Mouse (Mus musculus) skeletal muscle tissue, postnatal 0 days (tissue): ENCODE data around the gene 6430571L13Rik. TPM values are rescaled to one million over a fixed set of nuclear protein-coding genes. Genes with fewer than 3 reads are reported as not detected.

ENCODE experiments used
- polyA plus RNA-seq: library from polyadenylated mRNA; unstranded; fragments of >200 nt; fragmentation: Nextera tagmentation; extraction: Ambion mirVana; gene quantifications from 2 replicates; pipeline ENCODE4 v1.2.1, GENCODE M21; 2015

Gene 6430571L13Rik
- 12.1 and 13.0 TPM in 2 replicates for polyA plus RNA-seq

GRCm38 (mm10) chr9:107340267-107340859 lies at the start of gene 6430571L13Rik:
TSS of gene 6430571L13Rik (plus strand) at chr9:107340602.

GRCm38 (mm10) chr9:107296016-107296040 lies 44.6 kb upstream of the 6430571L13Rik start, which contains the start of gene Cish:
TSS of gene Cish (plus strand) at chr9:107296026.

GRCm38 (mm10) chr9:107338172-107338883 lies 2.1 kb upstream of the 6430571L13Rik start, which contains the start of gene Hemk1:
TSS of gene Hemk1 (minus strand) at chr9:107338350.

GRCm38 (mm10) chr9:107399491-107399971 lies 59.1 kb downstream of the 6430571L13Rik start, which contains the start of gene Cacna2d2:
TSS of gene Cacna2d2 (plus strand) at chr9:107399612.

Other genes with a start within 250 kb of the 6430571L13Rik start
- gene Dock3, start 108.7 kb upstream of the 6430571L13Rik start, polyA plus RNA-seq: 0.12 and 1.2 TPM in 2 replicates
- gene Mapkapk3, start 50.7 kb upstream of the 6430571L13Rik start, polyA plus RNA-seq: 20.2 and 21.4 TPM in 2 replicates
- 29.9 and 30.3 TPM in 2 replicates for gene Cish, start 44.6 kb upstream of the 6430571L13Rik start, polyA plus RNA-seq
- gene Hemk1, start 2.3 kb upstream of the 6430571L13Rik start, polyA plus RNA-seq: 9.7 and 10.7 TPM in 2 replicates
- gene Cacna2d2, start 59.0 kb downstream of the 6430571L13Rik start, polyA plus RNA-seq: 0.15 and 0.21 TPM in 2 replicates
- 33.1 and 36.2 TPM in 2 replicates for gene Tmem115, start 193.3 kb downstream of the 6430571L13Rik start, polyA plus RNA-seq
- 8.3 and 10.3 TPM in 2 replicates for gene Cyb561d2, start 201.6 kb downstream of the 6430571L13Rik start, polyA plus RNA-seq
- 15.7 and 18.0 TPM in 2 replicates for gene Nprl2, start 201.6 kb downstream of the 6430571L13Rik start, polyA plus RNA-seq
- 0.33 TPM in 1 of 2 replicates, not detected in the other for gene Zmynd10, start 206.7 kb downstream of the 6430571L13Rik start, polyA plus RNA-seq
- 33.8 and 39.4 TPM in 2 replicates for gene Rassf1, start 211.0 kb downstream of the 6430571L13Rik start, polyA plus RNA-seq
- 34.6 and 34.7 TPM in 2 replicates for gene Tusc2, start 222.7 kb downstream of the 6430571L13Rik start, polyA plus RNA-seq
- gene Hyal2, start 227.3 kb downstream of the 6430571L13Rik start, polyA plus RNA-seq: 36.3 and 38.8 TPM in 2 replicates
- gene Hyal1, start 236.3 kb downstream of the 6430571L13Rik start, polyA plus RNA-seq: 4.3 and 5.2 TPM in 2 replicates
- gene Naa80, start 238.3 kb downstream of the 6430571L13Rik start, polyA plus RNA-seq: 18.0 and 18.3 TPM in 2 replicates
- 0.24 and 0.34 TPM in 2 replicates for gene Hyal3, start 240.2 kb downstream of the 6430571L13Rik start, polyA plus RNA-seq
- 32.7 and 34.9 TPM in 2 replicates for gene Ifrd2, start 247.0 kb downstream of the 6430571L13Rik start, polyA plus RNA-seq